ENCODE assay signal across 8 mouse cellular contexts in genomic region chr12:11455549-11456194, GRCm38 (mm10). TPM values are rescaled to one million over a fixed set of nuclear protein-coding genes. Genes with fewer than 3 reads are reported as not detected.
DNase-seq lines count a peak whose midpoint lies in the region; ATAC-seq and TF ChIP-seq lines count a peak whose summit lies in the region.

TSS of gene Rad51ap2 (plus strand) at chr12:11456079.

- no peak within 1 kb of the TSS for H3K27ac ChIP-seq in cerebellum, adult 2 months (ENCODE audit: insufficient read depth, low read length)
- H3K27ac ChIP-seq in forebrain, postnatal 0 days (ENCODE audit: low read depth, low read length): 0 out of 2 replicates have a peak within 1 kb of the TSS, but pooled peaks have one; percentile 29
- peak within 1 kb of the TSS; percentile 87 for H3K27ac ChIP-seq in layer of hippocampus, adult 2 months
- H3K27ac ChIP-seq in olfactory bulb, adult 2 months (ENCODE audit: insufficient read depth, low read depth, low read length): no peak within 1 kb of the TSS

- WGBS in cerebellum, adult 2 months: 3% methylated on average over 37 of the region's 40 CpGs
- WGBS in forebrain, postnatal 0 days: 1% methylated on average over 40 of the region's 40 CpGs
- 2% methylated on average over 40 of the region's 40 CpGs for WGBS in olfactory bulb, adult 2 months

- H3K4me3 ChIP-seq in cerebellum, adult 2 months (replicated peaks; ENCODE audit: insufficient read depth, low read depth, low read length): peak within 1 kb of the TSS; percentile 84
- peak within 1 kb of the TSS; percentile 45 for H3K4me3 ChIP-seq in forebrain, postnatal 0 days (ENCODE audit: low read depth, low read length)
- peak within 1 kb of the TSS; percentile 75 for H3K4me3 ChIP-seq in layer of hippocampus, adult 2 months
- H3K4me3 ChIP-seq in olfactory bulb, adult 2 months (ENCODE audit: insufficient read depth, low read depth, low read length): peak within 1 kb of the TSS; percentile 83

- peak; percentile 73; the same call in 1 of the 2 replicates for TF ChIP-seq POLR2A in cerebellum, adult 2 months (IDR thresholded peaks at IDR 0.05; ENCODE audit: borderline replicate concordance, insufficient read depth, low read length)
- no peak for TF ChIP-seq POLR2A in olfactory bulb, adult 2 months (IDR thresholded peaks at IDR 0.05; ENCODE audit: insufficient read depth, low read depth, low read length)

- DNase-seq in ES-CJ7 (ENCODE audit: low read depth, low spot score): peak; percentile 95
- peak; percentile 96 to 97 for DNase-seq in cerebellum, adult 2 months
- peak; percentile 84 for DNase-seq in forebrain, postnatal 0 days
- DNase-seq in heart, postnatal 36 days: peak; percentile 77 to 80
- peak; percentile 82 to 84 for DNase-seq in layer of hippocampus, adult 2 months (ENCODE audit: low spot score in 2 of 2)
- DNase-seq in lung, adult 18-20 months: peak; percentile 82 to 85
- peak; percentile 9 for DNase-seq in thymus, postnatal 0 days (ENCODE audit: low spot score)

- no peaks in the 10 kb centered on the region for H3K36me3 ChIP-seq in forebrain, postnatal 0 days (ENCODE audit: insufficient read depth)

- ATAC-seq in forebrain, postnatal 0 days: peak; percentile 95

- no peak for TF ChIP-seq CTCF in cerebellum, adult 2 months (IDR thresholded peaks at IDR 0.05; ENCODE audit: borderline replicate concordance, insufficient read depth, low read depth, low read length)
- TF ChIP-seq CTCF in forebrain, postnatal 0 days (IDR thresholded peaks at IDR 0.05; ENCODE audit: low read depth): peak; percentile 31
- peak; percentile 37 for TF ChIP-seq CTCF in layer of hippocampus, adult 2 months (conservative IDR thresholded peaks at IDR 0.05)
- no peak for TF ChIP-seq CTCF in olfactory bulb, adult 2 months (IDR thresholded peaks at IDR 0.05; ENCODE audit: insufficient read depth, low read depth, low read length)

- no peaks in the 10 kb centered on the region for H3K27me3 ChIP-seq in cerebellum, adult 2 months (ENCODE audit: control insufficient read depth, insufficient read depth, low read length)
- H3K27me3 ChIP-seq in forebrain, postnatal 0 days (ENCODE audit: insufficient read depth, low read length): no peaks in the 10 kb centered on the region

- H3K4me1 ChIP-seq in cerebellum, adult 2 months (ENCODE audit: control insufficient read depth, insufficient read depth, low read length): no peaks in the 10 kb centered on the region
- no peaks in the 10 kb centered on the region for H3K4me1 ChIP-seq in forebrain, postnatal 0 days (ENCODE audit: insufficient read depth)
- H3K4me1 ChIP-seq in olfactory bulb, adult 2 months (ENCODE audit: control insufficient read depth, insufficient read depth, low read length): peaks cover 8% of the 10 kb centered on the region

- intact Hi-C loops in heart, postnatal 36 days (cut with DNase I): no loop called here

- H3K9me3 ChIP-seq in forebrain, postnatal 0 days (ENCODE audit: low read length): no peaks in the 10 kb centered on the region

- peak within 1 kb of the TSS; percentile 58 for H3K4me2 ChIP-seq in forebrain, postnatal 0 days (ENCODE audit: low read depth)

- H3K9ac ChIP-seq in forebrain, postnatal 0 days: peak within 1 kb of the TSS; percentile 61

RNA-seq across cellular contexts. Expression of gene Rad51ap2, which starts in this region (rescaled TPM):
- 0.11 and 0.13 TPM in 2 replicates for polyA plus RNA-seq in cerebellum, adult 2 months (2012; rRNA removed)
- total RNA-seq in forebrain, postnatal 0 days (2014; rRNA removed): 1.1 and 1.4 TPM in 2 replicates
- polyA plus RNA-seq in forebrain, postnatal 0 days (2015; fragmentation: Nextera tagmentation; extraction: Ambion mirVana): 0.68 and 0.79 TPM in 2 replicates
- not detected for total RNA-seq in heart, postnatal 36 days (2021)
- 1 to 10 TPM in 1 of 2 experiments, under 1 TPM in 1; 0.98 to 1.3 TPM for total RNA-seq in layer of hippocampus, adult 2 months (2021)
- not detected in 2 replicates for polyA plus RNA-seq in olfactory bulb, adult 2 months (2012; ENCODE audit: insufficient read depth, insufficient read length, low replicate concordance, missing spikeins)
- polyA plus RNA-seq in thymus, postnatal 0 days (2015; fragmentation: Nextera tagmentation; extraction: Ambion mirVana): 0.07 TPM in 1 of 2 replicates, not detected in the other

Comparison
In these comparisons a context has a peak if more than half of its experiments do, and no peak if none do; other contexts are left out.
1. Peak in DNase-seq and H3K4me3 ChIP-seq in cerebellum, adult 2 months; RNA of the gene not detected or under 1 TPM.
2. Peak in DNase-seq in heart, postnatal 36 days; RNA of the gene not detected or under 1 TPM.
3. Peak in DNase-seq in thymus, postnatal 0 days; RNA of the gene not detected or under 1 TPM.
4. DNase-seq: peak in every context shown above with its lines; median percentile 96 in cerebellum, adult 2 months; 95 in ES-CJ7; 84 in forebrain, postnatal 0 days; 84 in lung, adult 18-20 months; 83 in layer of hippocampus, adult 2 months; 78 in heart, postnatal 36 days; 9 in thymus, postnatal 0 days.
5. H3K27ac ChIP-seq: peak in forebrain, postnatal 0 days (single experiment) and layer of hippocampus, adult 2 months (single experiment); none in cerebellum, adult 2 months (single experiment) and olfactory bulb, adult 2 months (single experiment).
6. CTCF ChIP-seq: peak in forebrain, postnatal 0 days (single experiment) and layer of hippocampus, adult 2 months (single experiment); none in cerebellum, adult 2 months (single experiment) and olfactory bulb, adult 2 months (single experiment).
7. Peak in every context shown above with its lines, with median percentiles within 50 percentile points of each other: H3K4me3 ChIP-seq.